Mouse (Mus musculus): Measurements from ENCODE around the gene Gm2174. TPM values are rescaled to one million over a fixed set of nuclear protein-coding genes. Genes with fewer than 3 reads are reported as not detected.

Gene Gm2174
- polyA plus RNA-seq, 1 experiment: not detected

DNA sequence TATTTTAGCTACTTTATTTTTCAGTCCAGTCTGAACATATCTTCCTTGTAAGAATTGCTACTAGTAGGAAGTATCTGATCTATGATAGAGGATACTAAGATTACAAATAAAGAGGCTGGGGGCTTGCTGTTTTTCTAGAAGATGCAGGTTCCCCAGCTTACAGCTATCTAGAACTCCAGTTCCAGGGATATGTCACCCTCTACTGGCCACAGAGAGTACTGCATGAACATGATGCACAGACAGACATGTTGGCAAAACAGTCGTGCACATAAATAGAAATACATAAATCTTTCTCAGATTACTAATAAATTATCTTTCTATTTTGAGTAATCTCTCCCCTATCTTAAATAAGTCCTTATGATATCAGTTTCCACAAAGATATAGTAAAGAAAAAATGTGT lies 42.0 kb downstream of the Gm2174 start:
- Histone ChIP-seq H3K4me1 (ENCODE audit: control insufficient read depth, insufficient read depth, low read length) (no peaks in the 10 kb centered on the region), H3K27ac (ENCODE audit: insufficient read depth, low read depth, low read length) (no peak overlapping the region), H3K27me3 (replicated peaks; ENCODE audit: control insufficient read depth, insufficient read depth, low read length) (no peaks in the 10 kb centered on the region), H3K36me3 (ENCODE audit: control insufficient read depth, insufficient read depth, low read length) (no peaks in the 10 kb centered on the region), H3K4me3 (ENCODE audit: insufficient read depth, low read depth, low read length) (no peak overlapping the region)
- 0% methylated on average over 1 of the region's 1 CpGs for WGBS
- DNase-seq: peak; percentile 74
- peak; percentile 40 for TF ChIP-seq CTCF (conservative IDR thresholded peaks at IDR 0.05; ENCODE audit: insufficient read depth, insufficient read length, low read depth, low read length)
- no peak for TF ChIP-seq POLR2A (IDR thresholded peaks at IDR 0.05; ENCODE audit: low read depth, low read length)

DNA sequence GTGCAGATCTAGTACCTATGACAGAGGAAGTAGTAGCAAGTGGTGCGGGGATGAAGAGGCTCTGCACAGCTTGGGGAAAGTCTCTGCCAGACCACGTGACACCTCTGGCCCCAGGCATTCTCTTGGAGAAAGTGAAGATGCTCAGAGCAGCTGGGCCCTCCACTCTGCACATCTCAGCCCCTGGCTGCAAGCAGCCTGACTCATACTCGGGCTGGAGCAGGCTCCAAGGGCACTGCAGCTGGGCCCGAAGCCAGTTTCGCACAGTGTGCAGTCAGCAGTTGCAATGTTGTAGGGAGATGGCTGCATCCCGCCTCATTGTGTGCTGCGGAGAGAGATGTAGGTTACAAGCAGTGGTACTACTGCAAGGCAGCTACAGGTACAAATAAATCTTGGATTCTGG lies 49.5 kb downstream of the Gm2174 start:
- no peak for TF ChIP-seq CTCF (conservative IDR thresholded peaks at IDR 0.05; ENCODE audit: insufficient read depth, insufficient read length, low read depth, low read length)
- no peak for TF ChIP-seq POLR2A (IDR thresholded peaks at IDR 0.05; ENCODE audit: low read depth, low read length)
- no peaks in the 10 kb centered on the region for H3K36me3 ChIP-seq (ENCODE audit: control insufficient read depth, insufficient read depth, low read length)
- H3K27me3 ChIP-seq (replicated peaks; ENCODE audit: control insufficient read depth, insufficient read depth, low read length): no peaks in the 10 kb centered on the region
- WGBS: 81% methylated on average over 7 of the region's 7 CpGs
- no peaks in the 10 kb centered on the region for H3K4me1 ChIP-seq (ENCODE audit: control insufficient read depth, insufficient read depth, low read length)
- H3K4me3 ChIP-seq (ENCODE audit: insufficient read depth, low read depth, low read length): no peak overlapping the region
- no peak for DNase-seq
- H3K27ac ChIP-seq (ENCODE audit: insufficient read depth, low read depth, low read length): no peak overlapping the region

Other genes starting within 250 kb of the Gm2174 start
- gene Gm773, start 235.1 kb upstream of the Gm2174 start, polyA plus RNA-seq (2012; rRNA removed): 0.11 TPM in 1 of 2 replicates, not detected in the other
- gene Zfp449, start 101.6 kb upstream of the Gm2174 start, polyA plus RNA-seq (2012; rRNA removed): 0.46 and 0.86 TPM in 2 replicates
- gene Smim10l2a, start 73.4 kb upstream of the Gm2174 start, polyA plus RNA-seq (2012; rRNA removed): 1.0 and 1.8 TPM in 2 replicates
- 8.6 and 9.6 TPM in 2 replicates for gene Ints6l, start 6.9 kb downstream of the Gm2174 start, polyA plus RNA-seq (2012; rRNA removed)
- not detected in 2 replicates for gene Gm10477, start 76.8 kb downstream of the Gm2174 start, polyA plus RNA-seq (2012; rRNA removed)
- not detected in 2 replicates for gene Gm648, start 101.6 kb downstream of the Gm2174 start, polyA plus RNA-seq (2012; rRNA removed)
- gene Mmgt1, start 150.1 kb downstream of the Gm2174 start, polyA plus RNA-seq (2012; rRNA removed): 11.0 and 12.8 TPM in 2 replicates
- 22.8 and 25.5 TPM in 2 replicates for gene Slc9a6, start 161.8 kb downstream of the Gm2174 start, polyA plus RNA-seq (2012; rRNA removed)

Data from kidney, adult 2 months (tissue).